Mouse (Mus musculus) testis, adult 2 months (tissue): ENCODE measurements around the gene Snx30.

Source experiments
- CTCF ChIP-seq: fragments of 200-500 bp; IDR thresholded peaks from 2 replicates; pipeline ENCODE4 v1.5.1; 2012; ENCODE audit warnings: low read depth, mild to moderate bottlenecking, inconsistent platforms, low read length, moderate library complexity; ENCODE audit not compliant: control insufficient read depth, insufficient read depth, insufficient replicate concordance
- POLR2A ChIP-seq: fragments of 200-500 bp; IDR thresholded peaks from 2 replicates; pipeline ENCODE4 v1.6.1; 2012; ENCODE audit warnings: low read depth, mild to moderate bottlenecking, inconsistent platforms, low read length, moderate library complexity; ENCODE audit not compliant: control insufficient read depth

- TF ChIP-seq POLR2A, result no peak
- no peak for TF ChIP-seq CTCF
Observed at GRCm38 (mm10) chr4:59862335-59862734, 56.7 kb downstream of the Snx30 start.
